Mouse (Mus musculus): ENCODE results near the gene Pfdn6.

DNA sequence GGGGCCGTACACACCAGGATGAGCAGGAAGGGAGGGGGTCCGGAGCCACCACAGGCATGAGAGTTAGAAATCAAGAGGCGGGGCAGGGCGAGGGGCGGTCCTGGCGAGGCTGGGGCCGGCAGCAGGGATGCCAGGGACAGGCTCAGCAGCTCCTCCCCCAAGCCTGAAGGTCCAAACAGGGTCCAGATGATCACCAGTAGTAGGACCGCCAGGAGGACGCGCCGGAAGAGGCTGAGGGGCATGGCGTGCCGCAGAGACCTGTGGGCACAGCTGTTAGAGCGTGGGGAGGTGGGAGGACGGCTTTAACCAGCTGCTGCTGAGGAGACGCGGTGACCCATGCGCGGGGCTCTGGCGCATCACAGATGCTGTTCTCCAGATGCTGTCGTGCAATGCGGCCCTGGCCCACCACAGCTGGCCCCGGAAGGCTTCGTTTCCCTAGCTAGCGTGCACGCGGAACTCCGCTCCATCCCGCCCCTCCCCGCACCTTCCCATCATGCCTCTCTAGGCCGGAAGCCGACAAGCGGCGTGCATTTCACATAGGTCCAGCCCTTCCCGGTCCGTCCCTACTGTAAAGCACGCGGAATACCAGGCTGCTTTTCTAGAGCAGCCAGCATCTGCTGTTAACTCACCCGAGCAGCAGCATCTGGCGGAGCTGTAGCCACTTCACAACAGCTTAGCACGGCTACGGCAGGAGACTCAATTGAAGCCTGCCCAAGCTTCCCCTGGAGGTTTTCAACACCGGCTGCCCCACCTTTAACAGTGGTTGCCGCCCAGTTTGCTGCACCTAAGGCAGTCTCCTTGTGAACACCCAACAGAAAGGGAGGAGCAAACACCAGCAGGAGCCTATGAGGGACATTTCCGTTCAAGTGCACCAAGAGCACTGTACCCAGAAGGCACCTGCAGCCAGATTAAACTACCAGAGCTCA lies 11.1 kb upstream of the Pfdn6 start, which contains the start of gene B3galt4:
- no peak for TF ChIP-seq MAFK (IDR thresholded peaks at IDR 0.05; ENCODE audit: insufficient read depth, low read depth, low read length)
- TF ChIP-seq ZNF384 (IDR thresholded peaks at IDR 0.05; ENCODE audit: low read depth, low read length) = no peak
- TF ChIP-seq HCFC1 (IDR thresholded peaks at IDR 0.05; ENCODE audit: borderline replicate concordance, insufficient read depth, low read length) = peak; percentile 56; the same call in 1 of the 2 replicates
- peak; percentile 16; the same call in 1 of the 2 replicates for TF ChIP-seq CHD2 (IDR thresholded peaks at IDR 0.05; ENCODE audit: low read depth, low read length)
- no peak for TF ChIP-seq ZC3H11A (IDR thresholded peaks at IDR 0.05; ENCODE audit: borderline replicate concordance, low read depth, low read length)

All from ES-E14 (cell line).